Mouse (Mus musculus) ovary, postnatal 14 days (tissue): Measurements from ENCODE around the gene Col24a1.

ENCODE experiments used
- DNase-seq: peaks from one replicate; pipeline ENCODE4 v3.0.0; 2022; ENCODE audit warnings: low spot score

The Col24a1 gene

GRCm38 (mm10) chr3:145292337-145293134, at the start of gene Col24a1:
Gene Col24a1, plus strand, starts transcription at chr3:145292472.
- peak; percentile 3 for DNase-seq

GRCm38 (mm10) chr3:145248040-145248439, 44.2 kb upstream of the Col24a1 start:
- no peak for DNase-seq

DNA sequence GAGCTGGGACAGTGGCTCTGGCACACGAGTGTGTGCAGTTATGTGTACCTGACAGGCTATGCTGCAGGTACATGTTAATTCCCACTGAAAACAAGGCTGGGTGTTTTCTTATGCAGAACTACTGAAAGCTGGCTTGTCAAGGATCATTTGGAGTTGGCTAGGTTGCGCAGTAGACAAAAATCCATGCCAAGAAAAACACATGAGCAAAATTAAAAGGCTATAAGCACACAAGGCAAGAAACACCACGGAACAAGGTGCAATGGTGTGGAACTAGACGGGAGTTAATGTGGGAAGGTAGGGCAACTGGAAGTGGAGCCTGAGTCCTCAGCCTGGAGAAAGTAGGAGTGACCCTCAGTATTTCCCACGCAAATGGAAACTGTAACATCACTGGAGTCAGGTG, 39.2 kb upstream of the Col24a1 start:
- no peak for DNase-seq

- DNase-seq = no peak
Observed at GRCm38 (mm10) chr3:145254764-145255396, 37.4 kb upstream of the Col24a1 start.

- DNase-seq = no peak
Observed at GRCm38 (mm10) chr3:145256647-145257046, 35.6 kb upstream of the Col24a1 start.

- no peak for DNase-seq
Observed at GRCm38 (mm10) chr3:145259678-145260077, 32.6 kb upstream of the Col24a1 start.

DNA sequence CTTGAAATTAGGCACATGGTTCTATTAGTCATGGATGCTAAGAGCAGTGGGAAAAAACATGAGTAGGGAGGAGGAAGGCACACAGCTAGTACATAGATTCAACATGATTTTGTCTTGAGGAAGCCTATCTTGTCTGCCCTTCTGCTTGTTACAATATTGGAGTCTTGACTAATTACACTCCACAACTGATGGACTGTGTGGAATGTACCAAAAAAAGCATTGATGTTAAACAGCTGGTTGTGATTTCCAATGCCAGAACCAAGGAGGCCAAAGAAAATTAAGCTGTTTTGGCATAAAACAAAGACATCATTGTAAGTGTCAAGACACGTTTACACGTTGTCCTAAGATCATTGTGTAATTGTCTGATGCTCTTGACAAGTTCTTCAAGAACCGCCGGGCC, 29.1 kb upstream of the Col24a1 start:
- no peak for DNase-seq

DNA sequence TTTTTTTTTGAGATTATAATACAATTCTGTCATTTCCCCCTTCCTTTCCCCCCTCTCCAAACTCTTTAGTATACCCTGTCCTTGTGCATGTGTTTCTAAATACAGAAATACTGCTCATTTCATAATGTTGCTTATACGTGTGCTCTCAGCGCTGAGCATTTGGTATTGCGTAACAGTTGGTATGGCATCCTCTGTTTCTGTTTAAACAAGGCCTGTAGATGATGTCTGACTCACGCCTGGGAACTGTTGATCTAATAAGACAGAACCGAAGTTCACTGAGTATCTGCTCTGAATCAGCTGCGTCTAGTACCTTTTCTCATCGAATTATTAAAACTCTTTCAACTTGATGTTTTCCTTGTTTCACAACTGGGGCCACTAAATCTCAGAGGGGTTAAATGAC, 24.2 kb upstream of the Col24a1 start:
- no peak for DNase-seq

- no peak for DNase-seq
Observed at GRCm38 (mm10) chr3:145274191-145274590, 18.1 kb upstream of the Col24a1 start.

DNA sequence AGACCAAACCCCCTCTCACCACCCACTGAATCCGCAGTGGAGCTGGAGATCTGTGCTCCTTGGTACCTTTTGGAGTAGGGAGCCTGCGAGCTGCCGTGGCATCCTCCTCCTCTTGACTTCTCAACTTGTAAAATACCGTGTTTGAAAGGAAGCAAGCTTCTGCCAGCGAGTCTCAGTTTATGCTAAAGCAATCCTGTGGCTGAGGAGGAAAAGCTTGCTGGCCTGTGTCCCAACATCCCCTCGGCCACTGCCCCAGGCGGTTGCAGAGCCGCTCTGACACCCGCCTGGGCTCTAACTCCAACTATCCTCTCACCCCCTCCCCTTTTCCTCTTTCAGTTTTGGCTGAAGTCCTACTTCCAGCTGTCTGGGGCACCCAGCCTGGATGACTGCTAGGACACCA, 935 bp downstream of the Col24a1 start:
- peak; percentile 1 for DNase-seq

- DNase-seq = no peak
Observed at GRCm38 (mm10) chr3:145293623-145294307, 1.5 kb downstream of the Col24a1 start.

GRCm38 (mm10) chr3:145299980-145300591, 7.8 kb downstream of the Col24a1 start:
- DNase-seq = no peak

DNA sequence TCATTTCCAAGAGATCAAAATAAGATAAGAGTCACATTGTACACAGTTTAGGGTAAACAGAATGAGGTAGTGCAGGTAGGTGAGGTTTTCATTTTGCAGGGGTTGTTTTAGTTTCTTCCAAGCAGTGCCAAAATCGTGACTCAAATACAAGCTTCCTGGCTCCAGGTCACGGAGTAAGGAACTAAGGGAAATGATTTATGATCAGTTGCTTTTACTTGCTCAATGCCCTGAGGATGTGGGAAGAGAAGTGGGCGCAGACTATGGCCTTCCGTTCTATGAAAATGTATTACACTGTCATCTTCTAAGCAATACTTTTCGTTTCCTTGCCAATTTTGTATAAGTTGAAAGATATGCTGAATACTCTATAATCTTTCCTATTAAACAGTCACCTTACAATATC, 13.0 kb downstream of the Col24a1 start:
- no peak for DNase-seq

DNA sequence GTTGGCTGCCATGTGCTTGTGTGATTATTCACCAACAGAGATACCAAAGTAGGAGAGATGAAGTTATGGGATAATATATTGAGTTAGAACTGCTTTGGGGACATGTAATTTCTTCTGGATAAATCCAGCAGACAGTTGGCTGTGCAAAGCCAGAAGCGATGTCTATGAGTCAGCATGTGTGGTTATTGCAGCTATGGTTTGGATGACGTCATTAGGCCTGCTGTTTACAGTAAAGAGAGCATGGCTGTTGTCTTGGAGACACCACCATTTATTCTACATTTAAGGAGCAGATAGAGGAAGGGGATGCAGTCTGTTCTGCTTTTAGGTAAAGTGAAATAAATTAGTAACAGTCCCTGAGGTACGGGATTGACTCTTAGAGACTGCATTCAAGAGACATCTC, 14.9 kb downstream of the Col24a1 start:
- no peak for DNase-seq

- DNase-seq = no peak
Observed at GRCm38 (mm10) chr3:145320587-145321274, 28.5 kb downstream of the Col24a1 start.

- no peak for DNase-seq
Observed at GRCm38 (mm10) chr3:145325402-145325801, 33.1 kb downstream of the Col24a1 start.

GRCm38 (mm10) chr3:145331642-145332041, 39.4 kb downstream of the Col24a1 start:
- no peak for DNase-seq

DNA sequence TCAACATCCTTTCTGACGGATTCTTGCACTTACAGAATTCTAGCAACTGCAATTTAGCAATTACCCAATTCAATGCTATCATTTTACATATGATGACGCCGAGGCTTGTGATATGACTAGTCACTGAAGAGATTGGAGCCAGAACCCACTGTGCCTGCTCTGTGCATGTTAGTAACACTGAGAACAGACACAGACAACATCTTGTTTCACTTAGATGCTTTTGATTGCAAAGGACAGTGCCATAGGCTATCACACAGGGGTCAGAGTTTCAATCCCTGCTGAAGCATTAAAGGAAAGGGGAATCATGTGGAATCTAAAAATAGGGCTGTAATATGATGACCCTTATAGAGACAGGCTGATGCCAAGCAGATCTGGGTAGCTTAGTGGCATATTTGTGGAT, 41.8 kb downstream of the Col24a1 start:
- no peak for DNase-seq

DNA sequence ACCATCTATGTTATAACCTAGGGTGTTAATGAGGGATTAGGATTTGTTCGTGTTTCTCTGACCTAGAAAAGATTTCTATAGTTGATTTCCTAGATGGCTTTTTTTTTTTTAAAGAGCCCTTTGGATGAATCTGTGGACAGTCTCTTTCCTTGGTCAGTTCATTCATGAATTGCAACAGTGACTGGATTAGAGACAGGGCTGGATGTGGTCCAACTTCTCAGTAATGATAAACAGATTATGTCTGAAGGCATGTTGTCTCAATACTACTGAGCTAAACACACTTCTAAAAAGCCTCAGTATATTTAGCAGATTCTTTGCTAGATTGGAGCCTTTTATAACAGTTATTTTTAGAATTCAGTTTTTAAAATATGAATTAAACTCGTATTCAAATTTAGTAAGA, 44.9 kb downstream of the Col24a1 start:
- DNase-seq = no peak

DNA sequence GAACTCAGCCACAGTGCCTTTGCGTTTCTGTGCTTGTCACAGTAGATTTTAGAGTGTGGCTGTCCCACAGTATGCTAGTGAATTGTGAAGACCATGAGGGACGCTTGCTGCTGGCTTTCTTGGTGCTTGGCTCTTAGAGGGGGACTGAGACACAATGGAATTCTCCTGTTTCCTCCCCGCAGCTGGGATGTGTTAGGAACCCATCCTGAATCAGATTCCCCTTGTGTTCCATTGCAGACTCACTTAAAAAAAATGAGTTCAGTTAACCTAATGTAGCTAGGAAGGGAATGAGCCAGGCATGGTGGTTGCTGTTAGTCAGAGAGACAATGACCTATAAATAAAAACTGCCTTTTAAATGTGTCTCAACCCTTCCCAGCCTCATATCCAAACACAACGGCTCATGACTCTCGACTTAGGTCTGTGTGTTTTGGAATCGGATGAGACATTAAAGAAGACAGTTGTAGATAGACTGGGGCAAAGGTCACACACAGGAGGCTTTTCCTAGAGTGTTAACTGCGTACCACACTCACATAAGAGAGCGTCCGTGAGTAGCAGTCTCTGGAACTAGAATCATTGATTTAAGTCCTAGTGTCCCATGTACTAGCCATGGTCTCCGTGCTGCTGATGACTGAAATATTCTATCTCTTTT, 47.7 kb downstream of the Col24a1 start:
- no peak for DNase-seq

GRCm38 (mm10) chr3:145348690-145349089, 56.4 kb downstream of the Col24a1 start:
- no peak for DNase-seq

- DNase-seq = no peak
Observed at GRCm38 (mm10) chr3:145353951-145354350, 61.7 kb downstream of the Col24a1 start.
